Mouse (Mus musculus): ENCODE data around the gene Uggt1.

The Uggt1 gene

GRCm38 (mm10) chr1:36114844-36115243 is 129.7 kb downstream of the Uggt1 start:
- no peak for DNase-seq (ENCODE audit: low spot score)

GRCm38 (mm10) chr1:36113670-36114069 is 130.8 kb downstream of the Uggt1 start:
- no peak for DNase-seq (ENCODE audit: low spot score)

GRCm38 (mm10) chr1:36112665-36113064 is 131.9 kb downstream of the Uggt1 start:
- no peak for DNase-seq (ENCODE audit: low spot score)

GRCm38 (mm10) chr1:36109987-36110386 is 134.5 kb downstream of the Uggt1 start:
- no peak for DNase-seq (ENCODE audit: low spot score)

GRCm38 (mm10) chr1:36105917-36106706 is 138.4 kb downstream of the Uggt1 start:
- DNase-seq (ENCODE audit: low spot score), result no peak

- no peak for DNase-seq (ENCODE audit: low spot score)
Measured at GRCm38 (mm10) chr1:36100371-36100770, 144.1 kb downstream of the Uggt1 start.

- no peak for DNase-seq (ENCODE audit: low spot score)
Measured at GRCm38 (mm10) chr1:36098432-36098831, 146.1 kb downstream of the Uggt1 start.

- DNase-seq (ENCODE audit: low spot score), result peak; percentile 87
Measured at GRCm38 (mm10) chr1:36095423-36096272, 148.9 kb downstream of the Uggt1 start.

- no peak for DNase-seq (ENCODE audit: low spot score)
Measured at GRCm38 (mm10) chr1:36093741-36094140, 150.8 kb downstream of the Uggt1 start.

- no peak for DNase-seq (ENCODE audit: low spot score)
Measured at GRCm38 (mm10) chr1:36091246-36091645, 153.3 kb downstream of the Uggt1 start.

- no peak for DNase-seq (ENCODE audit: low spot score)
Measured at GRCm38 (mm10) chr1:36090722-36091110, 153.8 kb downstream of the Uggt1 start.
